Mouse (Mus musculus) left cerebral cortex, postnatal 4 days (tissue): ENCODE results near the gene Kif7. TPM values are rescaled to one million over a fixed set of nuclear protein-coding genes. Genes with fewer than 3 reads are reported as not detected.

ENCODE experiments used
- DNase-seq: peaks from one replicate; pipeline ENCODE4 v3.0.0-alpha.2; 2022
- intact Hi-C: fragments of 180-260 bp; cut with DNase I; formaldehyde crosslinking; loops from one replicate; pipeline ENCODE4 v1.15.1; 2025
- total RNA-seq, 2 experiments: library from RNA; stranded (reverse); gene quantifications; 2 replicates each; pipeline ENCODE4 v1.2.3; 2021

Kif7 gene
- total RNA-seq, 2 experiments from 2014 or later = 4.1 to 4.7 TPM

GRCm38 (mm10) chr7:79727091-79727490 is 11.6 kb upstream of the Kif7 start:
- intact Hi-C loops = no loop called here
- DNase-seq = peak; percentile 62

GRCm38 (mm10) chr7:79721386-79721977 is 6.0 kb upstream of the Kif7 start:
- intact Hi-C loops = no loop called here
- peak; percentile 27 for DNase-seq

GRCm38 (mm10) chr7:79710831-79711230 is 4.7 kb downstream of the Kif7 start:
- no peak for DNase-seq
- intact Hi-C loops = no loop called here

- intact Hi-C loops = no loop called here
- DNase-seq = peak; percentile 74
Measured at GRCm38 (mm10) chr7:79710130-79710607, 5.4 kb downstream of the Kif7 start.

GRCm38 (mm10) chr7:79705210-79705609 is 10.3 kb downstream of the Kif7 start:
- intact Hi-C loops = no loop called here

GRCm38 (mm10) chr7:79702755-79703154 is 12.8 kb downstream of the Kif7 start:
- intact Hi-C loops = no loop called here
- DNase-seq = no peak

More at GRCm38 (mm10) chr7:79705210-79705609, 10.3 kb downstream of the Kif7 start:
- DNase-seq = no peak

- intact Hi-C loops = no loop called here
- no peak for DNase-seq
Measured at GRCm38 (mm10) chr7:79696495-79696894, 19.0 kb downstream of the Kif7 start.

- intact Hi-C loops = no loop called here
- DNase-seq = no peak
Measured at GRCm38 (mm10) chr7:79680231-79680630, 35.3 kb downstream of the Kif7 start.

- no peak for DNase-seq
- intact Hi-C loops = no loop called here
Measured at GRCm38 (mm10) chr7:79679186-79679585, 36.3 kb downstream of the Kif7 start.

GRCm38 (mm10) chr7:79670900-79671604 is 44.5 kb downstream of the Kif7 start:
- intact Hi-C loops = no loop called here
- no peak for DNase-seq

- intact Hi-C loops = no loop called here
Measured at GRCm38 (mm10) chr7:79666690-79667089, 48.8 kb downstream of the Kif7 start.

GRCm38 (mm10) chr7:79661253-79661890 is 54.1 kb downstream of the Kif7 start:
- DNase-seq = no peak
- intact Hi-C loops = no loop called here

More at GRCm38 (mm10) chr7:79666690-79667089, 48.8 kb downstream of the Kif7 start:
- no peak for DNase-seq

GRCm38 (mm10) chr7:79660291-79661150 is 55.0 kb downstream of the Kif7 start:
- intact Hi-C loops = no loop called here
- DNase-seq = no peak

- DNase-seq = peak; percentile 98
- intact Hi-C loops = no loop called here
Measured at GRCm38 (mm10) chr7:79659578-79660290, 55.8 kb downstream of the Kif7 start, which contains the start of gene Ticrr. Gene Ticrr, plus strand, starts transcription at chr7:79660196.

GRCm38 (mm10) chr7:79654586-79654985 is 60.9 kb downstream of the Kif7 start:
- intact Hi-C loops = no loop called here
- DNase-seq = no peak

GRCm38 (mm10) chr7:79654185-79654584 is 61.3 kb downstream of the Kif7 start:
- DNase-seq = no peak
- intact Hi-C loops = no loop called here

GRCm38 (mm10) chr7:79649005-79649404 is 66.5 kb downstream of the Kif7 start:
- intact Hi-C loops = loop anchor here (5.0 kb wide), 1 partner anchor 37 kb away; no protein-coding TSS in a partner anchor
- DNase-seq = peak; percentile 70
